Mouse (Mus musculus) cerebellum, adult 2 months (tissue): ENCODE results near the gene Tmem248.

Experiments used
- CTCF ChIP-seq: fragments of 200-500 bp; IDR thresholded peaks from 2 replicates; pipeline ENCODE4 v1.5.1; 2011; ENCODE audit warnings: low read depth, mild to moderate bottlenecking, control low read depth, low read length, moderate library complexity, borderline replicate concordance; ENCODE audit not compliant: insufficient read depth
- POLR2A ChIP-seq: fragments of 200-500 bp; IDR thresholded peaks from 2 replicates; pipeline ENCODE4 v1.6.1; 2011; ENCODE audit warnings: low read length, control low read depth, borderline replicate concordance; ENCODE audit not compliant: insufficient read depth

GRCm38 (mm10) chr5:130278011-130278472 lies 61.2 kb downstream of the Tmem248 start:
- TF ChIP-seq CTCF (no peak), POLR2A (no peak)
